Mouse (Mus musculus): ENCODE data around the gene E2f2.
A peak's percentile ranks its signal among the peaks of the same experiment; 100 is the strongest.

The E2f2 gene

GRCm38 (mm10) chr4:136176022-136176552 lies 3.9 kb downstream of the E2f2 start:
- DNase-seq (ENCODE audit: low spot score) = no peak

- DNase-seq (ENCODE audit: low spot score) = no peak
Measured at GRCm38 (mm10) chr4:136177244-136177611, 5.0 kb downstream of the E2f2 start.

- DNase-seq (ENCODE audit: low spot score) = no peak
Measured at GRCm38 (mm10) chr4:136177612-136178474, 5.6 kb downstream of the E2f2 start.

GRCm38 (mm10) chr4:136178475-136178921 lies 6.3 kb downstream of the E2f2 start:
- DNase-seq (ENCODE audit: low spot score) = no peak

- no peak for DNase-seq (ENCODE audit: low spot score)
Measured at GRCm38 (mm10) chr4:136179456-136179855, 7.3 kb downstream of the E2f2 start.

DNA sequence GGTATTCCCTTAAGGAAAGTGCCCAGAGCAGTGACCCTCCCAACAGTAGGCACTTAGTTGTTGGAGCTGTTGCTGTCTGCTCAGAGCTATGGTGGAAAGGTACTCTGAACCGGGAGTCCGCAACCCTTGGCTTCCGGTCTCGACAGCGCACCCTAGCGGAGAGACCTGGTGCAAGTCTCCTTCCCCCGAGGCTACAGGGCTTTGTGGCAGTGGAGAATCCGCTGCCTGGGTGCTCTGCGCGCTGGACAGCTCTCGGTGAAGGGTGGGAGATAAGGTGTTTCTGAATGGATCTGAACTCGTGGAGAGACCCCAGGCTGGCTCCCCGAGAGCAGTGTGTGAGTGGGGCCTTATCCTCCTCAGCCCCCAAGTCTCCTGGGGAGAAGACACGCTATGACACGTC lies 7.8 kb downstream of the E2f2 start:
- DNase-seq (ENCODE audit: low spot score) = peak; percentile 92

DNA sequence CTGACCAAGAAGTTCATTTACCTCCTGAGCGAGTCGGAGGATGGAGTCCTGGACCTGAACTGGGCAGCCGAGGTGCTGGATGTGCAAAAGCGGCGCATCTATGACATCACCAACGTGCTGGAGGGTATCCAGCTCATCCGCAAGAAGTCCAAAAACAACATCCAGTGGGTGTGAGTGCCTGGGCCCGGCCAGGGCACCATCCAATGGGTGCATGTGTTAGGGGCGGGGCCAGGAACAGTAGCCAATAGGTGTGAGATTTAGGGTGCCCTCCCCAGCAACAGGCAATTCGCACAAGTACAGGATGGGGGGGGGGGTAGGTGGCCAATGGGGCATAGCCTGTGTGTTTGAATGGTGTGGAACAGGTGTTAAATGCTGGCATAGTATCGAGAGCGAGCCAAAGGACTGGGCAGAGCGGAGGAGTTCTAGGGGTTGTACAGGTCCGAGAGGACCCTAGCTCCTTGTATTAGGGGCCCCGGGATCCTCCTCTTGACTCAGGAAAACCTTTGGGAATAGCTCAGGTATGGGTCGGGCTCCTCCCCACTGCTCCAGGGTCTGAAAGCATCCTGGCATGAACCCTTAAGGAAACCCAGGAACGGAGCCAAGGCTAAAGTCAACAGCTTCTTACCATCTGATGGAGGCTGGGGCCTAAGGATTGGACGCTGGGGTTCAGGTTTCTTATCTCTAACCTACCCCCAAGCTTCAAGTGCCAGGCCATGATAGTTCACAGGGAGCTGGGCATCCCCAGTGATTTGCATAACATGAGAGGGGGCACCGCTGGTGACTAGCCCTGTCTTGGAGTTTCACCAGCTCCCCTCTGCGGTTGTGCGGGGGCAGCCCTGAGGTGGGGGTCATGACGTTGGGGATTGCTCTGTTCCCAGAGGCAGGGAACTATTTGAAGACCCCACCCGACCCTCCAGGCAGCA lies 8.5 kb downstream of the E2f2 start:
- DNase-seq (ENCODE audit: low spot score) = peak; percentile 72

GRCm38 (mm10) chr4:136181367-136181766 lies 9.2 kb downstream of the E2f2 start:
- DNase-seq (ENCODE audit: low spot score) = no peak

- no peak for DNase-seq (ENCODE audit: low spot score)
Measured at GRCm38 (mm10) chr4:136185375-136185774, 13.2 kb downstream of the E2f2 start.

DNA sequence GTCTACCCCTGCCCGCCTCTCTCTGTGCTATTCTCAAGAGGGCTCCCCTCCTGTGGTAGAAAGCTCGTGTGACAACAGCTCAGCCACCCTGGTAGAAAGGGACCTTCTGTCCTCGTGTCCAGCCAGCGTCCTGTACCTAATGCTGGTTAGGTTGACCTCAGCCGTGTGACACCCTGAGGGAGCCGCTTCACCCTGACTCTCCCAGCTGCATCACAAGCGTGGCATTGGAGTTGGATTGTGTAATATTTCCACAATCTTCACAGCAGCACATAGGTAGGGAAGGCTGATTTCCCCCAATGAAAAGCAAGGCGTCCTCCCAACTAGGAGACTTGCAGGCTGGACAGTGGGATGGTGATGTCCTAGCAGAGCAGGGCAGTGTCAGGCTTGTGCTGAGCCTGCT lies 14.1 kb downstream of the E2f2 start:
- DNase-seq (ENCODE audit: low spot score) = no peak

GRCm38 (mm10) chr4:136186739-136187472 lies 14.7 kb downstream of the E2f2 start:
- DNase-seq (ENCODE audit: low spot score) = no peak

GRCm38 (mm10) chr4:136188973-136189737 lies 17.0 kb downstream of the E2f2 start:
- DNase-seq (ENCODE audit: low spot score) = no peak

DNA sequence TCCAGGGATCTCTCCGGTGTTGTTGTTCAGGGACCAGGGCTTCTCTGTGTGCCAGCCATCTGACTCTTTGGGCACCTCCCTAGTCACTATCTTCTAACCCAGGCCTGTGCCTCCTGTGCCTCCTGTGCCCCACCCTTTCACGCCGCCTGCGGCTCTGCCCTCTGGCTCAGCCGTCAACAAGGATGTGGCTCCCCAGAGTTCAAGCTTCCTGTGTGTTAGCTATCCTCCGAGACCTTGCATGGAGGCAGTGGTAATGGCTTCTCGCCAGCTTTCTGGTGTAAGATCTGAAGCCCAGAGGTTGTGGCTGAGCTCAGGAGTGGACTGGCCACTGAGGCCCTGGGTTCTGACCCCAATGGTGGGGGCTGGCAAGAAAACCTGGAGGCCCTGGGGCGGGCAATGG lies 17.7 kb downstream of the E2f2 start:
- DNase-seq (ENCODE audit: low spot score) = no peak

DNA sequence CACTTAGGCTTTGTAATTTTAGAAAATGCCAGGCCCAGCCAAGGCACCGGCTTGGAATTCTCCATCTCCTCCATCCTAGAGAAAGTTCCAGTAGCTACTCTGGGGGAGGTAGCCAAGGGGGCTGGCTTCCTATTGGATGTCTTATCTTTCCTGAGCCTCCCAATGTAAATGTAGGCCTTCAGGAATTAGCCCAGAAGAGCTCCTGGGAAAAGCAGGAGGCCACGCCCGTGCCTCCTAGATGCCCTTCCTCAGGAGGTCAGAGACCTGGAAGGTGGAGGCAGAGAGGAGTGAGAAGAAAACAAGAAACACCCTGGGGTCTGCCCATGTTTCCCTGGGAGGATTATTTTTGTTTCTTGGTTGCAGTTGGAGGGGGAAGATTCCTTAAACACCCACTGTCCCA lies 21.4 kb downstream of the E2f2 start:
- no peak for DNase-seq (ENCODE audit: low spot score)

- DNase-seq (ENCODE audit: low spot score) = no peak
Measured at GRCm38 (mm10) chr4:136195029-136195428, 22.8 kb downstream of the E2f2 start.

GRCm38 (mm10) chr4:136195629-136196028 lies 23.4 kb downstream of the E2f2 start:
- no peak for DNase-seq (ENCODE audit: low spot score)

DNA sequence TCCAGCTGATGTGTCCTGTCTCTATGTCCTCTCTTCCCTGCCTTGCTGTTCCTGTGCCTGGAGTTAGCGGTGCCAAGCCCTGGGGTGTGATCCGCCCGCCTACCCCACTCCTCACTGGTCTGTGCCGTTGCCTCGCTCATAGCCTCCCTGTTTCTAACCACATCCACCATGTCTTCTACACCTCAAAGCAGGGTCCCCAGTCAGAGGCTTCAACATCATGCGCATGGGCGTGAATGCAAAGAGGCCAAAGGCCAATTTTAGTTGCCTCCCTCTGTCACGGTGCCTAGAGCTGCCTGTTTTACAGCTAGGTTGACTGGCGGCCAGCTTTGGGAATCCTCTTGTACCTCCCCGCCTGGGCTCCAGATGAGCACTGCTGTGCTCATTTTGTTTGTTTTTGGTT lies 24.0 kb downstream of the E2f2 start:
- DNase-seq (ENCODE audit: low spot score) = no peak

- no peak for DNase-seq (ENCODE audit: low spot score)
Measured at GRCm38 (mm10) chr4:136198846-136199245, 26.7 kb downstream of the E2f2 start.

DNA sequence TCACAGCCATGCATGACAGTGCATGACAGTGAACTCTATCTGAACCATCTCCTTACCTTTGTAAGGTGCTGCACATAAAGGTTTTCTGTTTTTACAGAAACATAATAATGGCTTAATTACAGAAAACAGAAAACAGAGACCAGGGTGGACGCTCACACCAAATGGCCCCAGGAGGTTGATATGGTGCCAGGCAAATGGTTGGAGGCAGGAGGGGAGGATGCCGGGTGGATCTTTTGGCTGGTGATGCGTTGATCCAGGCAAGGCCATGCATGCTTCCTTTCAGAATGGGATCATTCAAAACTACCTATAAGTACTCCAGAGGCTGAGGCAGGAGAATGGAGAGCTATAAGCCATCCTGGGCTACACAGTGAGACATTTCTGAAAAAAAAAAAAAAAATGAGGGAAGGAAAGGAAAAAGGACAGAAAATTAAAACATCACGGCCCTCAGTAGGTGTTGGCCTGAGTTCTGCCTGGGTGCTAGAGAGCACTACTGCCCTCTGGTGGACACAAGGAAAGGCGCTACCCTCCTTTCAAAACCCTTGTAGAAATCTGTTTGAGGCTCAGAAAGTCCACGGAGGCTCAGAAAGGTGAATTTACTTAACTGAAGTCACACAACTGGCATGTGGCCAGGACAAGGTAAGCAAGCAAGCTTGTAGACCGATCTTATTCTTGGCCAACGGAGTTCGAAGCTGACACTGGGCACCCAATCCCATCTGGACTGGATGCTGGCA lies 27.5 kb downstream of the E2f2 start:
- peak; percentile 82 for DNase-seq (ENCODE audit: low spot score)

DNA sequence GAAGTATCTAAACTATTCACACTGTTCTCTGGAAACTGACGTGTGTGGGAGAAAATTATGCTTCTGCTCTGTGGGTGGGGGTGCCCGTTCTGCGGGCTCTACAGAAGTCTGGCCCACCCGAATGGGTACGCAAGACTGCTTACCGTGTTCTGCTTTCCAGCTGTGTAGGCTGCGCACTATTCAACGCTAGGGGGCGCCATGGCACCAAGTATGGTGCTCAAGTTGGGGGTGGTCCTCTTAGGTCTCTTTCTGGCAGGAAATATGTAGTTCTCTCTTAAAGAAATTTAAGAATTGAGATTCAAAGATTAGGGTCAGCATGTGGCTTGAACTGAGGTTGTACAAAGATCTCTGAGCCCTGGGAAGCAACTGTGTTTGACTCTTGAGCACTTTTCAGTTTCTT lies 30.3 kb downstream of the E2f2 start:
- peak; percentile 94 for DNase-seq (ENCODE audit: low spot score)

DNA sequence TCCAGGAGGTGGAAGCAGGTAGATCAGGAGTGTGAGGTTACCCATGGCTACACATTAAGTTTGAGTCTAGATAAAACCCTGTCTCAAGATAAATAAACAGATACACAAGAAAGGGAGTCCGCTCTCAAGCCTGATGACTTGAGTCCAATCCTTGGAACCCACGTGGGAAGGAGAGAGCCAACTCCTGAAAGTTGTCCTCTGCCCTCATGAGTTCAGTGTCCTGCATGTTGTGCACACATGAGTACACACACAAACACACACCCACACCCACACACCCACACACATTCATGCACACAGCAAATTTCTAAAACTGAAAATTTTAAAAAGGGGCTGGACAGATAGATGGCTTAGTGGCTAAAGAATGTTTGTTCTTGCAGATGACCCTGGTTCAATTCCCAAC lies 32.6 kb downstream of the E2f2 start:
- no peak for DNase-seq (ENCODE audit: low spot score)

All from embryo, embryonic 10.5 days (tissue).